Mouse (Mus musculus): ENCODE results near the gene Lrrc39.

The Lrrc39 gene

GRCm38 (mm10) chr3:116604570-116604969 lies 41.8 kb downstream of the Lrrc39 start:
- no peak for DNase-seq (ENCODE audit: low read depth, low spot score)

GRCm38 (mm10) chr3:116614295-116614892 lies 51.6 kb downstream of the Lrrc39 start, which contains the start of gene Trmt13:
Gene Trmt13, minus strand, starts transcription at chr3:116614587.
- peak; percentile 22 for DNase-seq (ENCODE audit: low read depth, low spot score)

DNA sequence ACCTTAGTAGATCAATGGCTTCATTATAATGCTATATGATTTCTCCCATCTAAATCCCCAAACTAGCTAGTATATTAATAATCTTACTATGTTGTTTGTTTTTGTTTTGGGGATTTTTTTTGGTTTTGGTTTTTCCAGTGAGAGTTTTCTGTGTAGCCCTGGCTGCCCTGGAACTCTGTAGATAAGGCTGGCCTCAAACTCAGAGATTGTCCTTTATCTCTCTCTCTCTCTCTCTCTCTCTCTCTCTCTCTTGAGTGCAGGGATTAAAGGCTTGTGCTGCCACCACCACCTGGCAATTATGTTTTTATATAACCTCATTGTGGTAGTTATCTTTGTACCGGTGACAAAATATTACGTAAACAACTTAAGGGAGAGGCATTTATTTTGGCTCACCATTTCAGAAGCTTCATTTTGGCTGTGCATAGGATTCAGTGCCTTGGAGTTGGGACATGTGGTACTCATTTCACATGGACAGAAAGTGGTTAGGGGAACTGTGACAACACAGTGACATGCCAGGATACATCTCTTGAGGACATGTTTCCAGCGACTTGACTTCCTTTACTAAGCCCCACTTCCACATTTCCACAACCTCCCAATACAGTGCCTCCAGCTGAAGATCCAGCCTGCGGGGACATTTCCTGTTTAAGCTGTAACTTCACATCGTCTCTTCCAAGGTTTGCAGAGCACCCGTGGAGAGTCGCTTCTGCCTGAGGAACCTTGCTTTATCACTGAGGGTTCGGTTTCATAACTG lies 52.7 kb downstream of the Lrrc39 start:
- no peak for DNase-seq (ENCODE audit: low read depth, low spot score)

- DNase-seq (ENCODE audit: low read depth, low spot score) = no peak
Measured at GRCm38 (mm10) chr3:116618855-116619254, 56.1 kb downstream of the Lrrc39 start.

DNA sequence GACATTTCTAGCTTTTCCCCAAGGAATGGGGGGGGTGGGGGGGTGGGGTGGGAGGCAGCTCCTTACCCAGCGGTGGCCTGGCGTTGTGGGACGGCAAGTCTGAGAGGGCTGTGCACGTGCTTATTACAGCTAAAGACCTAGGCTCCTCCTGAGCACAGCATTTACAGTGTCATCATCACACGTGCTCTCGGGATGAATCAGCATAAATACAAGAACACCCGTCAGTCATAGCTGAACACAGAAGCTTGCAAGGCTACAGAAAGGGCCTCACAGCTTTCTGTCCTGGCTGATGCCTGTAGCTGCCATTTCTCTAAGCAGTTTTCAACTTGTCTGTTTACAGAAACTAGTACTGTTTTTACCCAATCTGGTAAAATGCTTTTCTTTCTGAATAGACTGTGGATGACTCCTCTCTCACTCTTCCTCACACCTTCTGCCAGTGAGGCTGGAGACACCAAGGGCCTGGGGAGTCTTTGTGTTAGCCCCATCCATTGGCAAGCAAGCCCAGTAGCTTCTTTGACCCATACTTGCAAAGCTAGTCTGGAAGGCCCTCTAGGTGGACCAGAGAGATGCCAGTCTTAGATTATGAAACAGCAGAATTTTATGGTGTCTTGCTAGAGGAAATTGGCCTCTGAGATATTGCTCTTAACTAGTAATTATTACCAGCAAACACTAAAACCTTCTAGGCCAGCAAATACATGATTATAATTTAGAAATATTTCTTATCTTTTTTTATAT lies 58.0 kb downstream of the Lrrc39 start:
- no peak for DNase-seq (ENCODE audit: low read depth, low spot score)

- no peak for DNase-seq (ENCODE audit: low read depth, low spot score)
Measured at GRCm38 (mm10) chr3:116622641-116623040, 59.9 kb downstream of the Lrrc39 start.

GRCm38 (mm10) chr3:116631459-116631858 lies 68.7 kb downstream of the Lrrc39 start:
- no peak for DNase-seq (ENCODE audit: low read depth, low spot score)

Measured in skeletal muscle tissue, adult 2 months (tissue).